ENCODE assay signal across 17 mouse cellular contexts in the genomic region with DNA sequence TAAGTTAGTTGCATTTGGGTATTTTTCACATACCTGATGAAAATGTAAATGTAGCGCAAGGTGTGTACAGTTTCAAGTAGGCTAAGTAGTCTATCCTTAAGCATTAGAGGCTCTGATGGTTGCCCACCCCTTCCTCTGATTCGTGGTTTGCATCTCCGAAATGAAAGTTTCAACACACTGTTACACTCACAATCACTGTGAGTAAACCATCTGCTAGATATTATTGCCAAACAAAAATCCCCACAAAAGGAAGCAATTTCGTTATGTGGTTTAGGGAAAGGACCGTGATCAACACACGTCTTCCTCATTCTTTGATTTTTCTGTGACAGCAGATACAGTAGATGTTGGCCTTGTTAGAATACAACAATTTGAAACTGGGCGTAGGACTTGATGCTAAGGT.
"Had no signal": no experiment of that assay in that cellular context is flagged by ENCODE, and none has a peak within 500 bp of the region (broad histone marks: within the 10 kb centered on the region; RNA-seq: fewer than 3 reads in every experiment).

No protein-coding gene starts in this region.

- H3K27ac ChIP-seq: liver, embryonic 13.5 days; liver, embryonic 15.5 days; lung, embryonic 15.5 days; midbrain, embryonic 10.5 days; midbrain, embryonic 12.5 days; neural tube, embryonic 12.5 days had no signal

- H3K9ac ChIP-seq: liver, embryonic 13.5 days; liver, embryonic 15.5 days; liver, postnatal 0 days; lung, embryonic 15.5 days; midbrain, embryonic 12.5 days; neural tube, embryonic 12.5 days had no signal

- H3K27me3 ChIP-seq: liver, embryonic 13.5 days; liver, embryonic 15.5 days; lung, embryonic 15.5 days; midbrain, embryonic 12.5 days; neural tube, embryonic 12.5 days had no signal

- ATAC-seq: liver, postnatal 0 days; lung, postnatal 0 days; midbrain, embryonic 16.5 days had no signal

- H3K4me3 ChIP-seq: liver, embryonic 13.5 days; liver, embryonic 15.5 days; lung, embryonic 15.5 days; midbrain, embryonic 10.5 days; midbrain, embryonic 12.5 days; neural tube, embryonic 12.5 days had no signal

- H3K4me2 ChIP-seq: liver, embryonic 13.5 days; liver, embryonic 15.5 days; lung, embryonic 15.5 days; midbrain, embryonic 12.5 days; neural tube, embryonic 12.5 days had no signal

- H3K4me1 ChIP-seq: liver, embryonic 13.5 days; liver, embryonic 15.5 days; lung, embryonic 15.5 days; midbrain, embryonic 10.5 days; midbrain, embryonic 12.5 days; neural tube, embryonic 12.5 days had no signal

- H3K9me3 ChIP-seq: liver, embryonic 13.5 days; liver, embryonic 15.5 days; lung, embryonic 15.5 days; midbrain, embryonic 10.5 days; midbrain, embryonic 12.5 days; neural tube, embryonic 12.5 days had no signal

- DNase-seq: liver, embryonic 13.5 days; liver, postnatal 0 days; lung, adult 2 months; lung, postnatal 14 days; lung, postnatal 36 days; midbrain, embryonic 14.5 days; right cerebral cortex, postnatal 14 days; thymus, adult 18-20 months; thymus, postnatal 14 days; thymus, postnatal 4 days had no signal

- H3K36me3 ChIP-seq: liver, embryonic 13.5 days; liver, embryonic 15.5 days; lung, embryonic 15.5 days; midbrain, embryonic 10.5 days; midbrain, embryonic 12.5 days; neural tube, embryonic 12.5 days had no signal
